Mouse (Mus musculus) heart, adult 2 months (tissue): ENCODE data around the gene Tbcc. TPM values are rescaled to one million over a fixed set of nuclear protein-coding genes. Genes with fewer than 3 reads are reported as not detected.

Experiments
- DNase-seq, 2 experiments: peaks; one replicate each; pipeline ENCODE4 v3.0.0; 2021
- H3K27ac ChIP-seq: fragments of 200-600 bp; 2 replicates; pipeline ENCODE4 v1.8.1; 2022
- H3K27me3 ChIP-seq: fragments of 200-500 bp; 2 replicates; pipeline ENCODE4 v1.6.1; 2012; ENCODE audit warnings: mild to moderate bottlenecking, low read length, inconsistent platforms, mixed read lengths; ENCODE audit not compliant: control insufficient read depth, insufficient read depth
- H3K36me3 ChIP-seq: fragments of 200-500 bp; 2 replicates; pipeline ENCODE4 v1.6.1; 2012; ENCODE audit warnings: low read length, inconsistent platforms; ENCODE audit not compliant: control insufficient read depth, insufficient read depth
- H3K4me1 ChIP-seq: fragments of 200-500 bp; 2 replicates; pipeline ENCODE4 v1.6.1; 2011; ENCODE audit warnings: low read length; ENCODE audit not compliant: control insufficient read depth, insufficient read depth
- H3K4me3 ChIP-seq: fragments of 200-600 bp; 2 replicates; pipeline ENCODE4 v1.8.1; 2022
- H3K79me2 ChIP-seq: fragments of 200-500 bp; replicated peaks from 2 replicates; pipeline ENCODE4 v1.6.1; 2012; ENCODE audit warnings: mild to moderate bottlenecking, inconsistent platforms, low read length, moderate library complexity, mixed read lengths; ENCODE audit not compliant: control insufficient read depth, insufficient read depth
- H3K9ac ChIP-seq: fragments of 200-500 bp; 2 replicates; pipeline ENCODE4 v1.6.1; 2012; ENCODE audit warnings: low read depth, mild to moderate bottlenecking, control low read depth, inconsistent platforms, low read length, mixed read lengths
- CTCF ChIP-seq: fragments of 200-600 bp; IDR thresholded peaks from 2 replicates; pipeline ENCODE4 v1.8.1; 2022; ENCODE audit warnings: antibody characterized with exemption, mild to moderate bottlenecking, moderate library complexity
- EP300 ChIP-seq: fragments of 200-500 bp; IDR thresholded peaks from 2 replicates; pipeline ENCODE4 v1.6.1; 2011; ENCODE audit warnings: low read depth, low read length, control low read depth; ENCODE audit not compliant: insufficient read depth
- POLR2A ChIP-seq: fragments of 200-500 bp; IDR thresholded peaks from 2 replicates; pipeline ENCODE4 v1.6.1; 2011; ENCODE audit warnings: mild to moderate bottlenecking, low read depth, low read length, control low read depth; ENCODE audit not compliant: insufficient read depth
- WGBS: fragments of 180-500 bp; shearing (Covaris S2); methylation state at CpG from one replicate; pipeline ENCODE4 v1.1.7; 2018; 5-methylcytosine and 5-hydroxymethylcytosine counted together
- intact Hi-C: fragments of 180-260 bp; cut with DNase I; formaldehyde crosslinking; loops from one replicate; pipeline ENCODE4 v1.15.1; 2025
- polyA plus RNA-seq: library from polyadenylated mRNA; depleted of rRNA; stranded (reverse); fragments of >200 nt; gene quantifications from 2 replicates; pipeline ENCODE4 v1.2.3, GENCODE M21; 2012; rRNA removed
- total RNA-seq, 2 experiments: library from RNA; stranded (reverse); gene quantifications; 2 replicates each; pipeline ENCODE4 v1.2.3; 2021

The Tbcc gene
- total and polyA plus RNA-seq, 3 experiments = 12.7 to 16.3 (median 16.3) TPM

- H3K27ac ChIP-seq = no peak overlapping the region
- H3K9ac ChIP-seq = no peak overlapping the region
- no peaks in the 10 kb centered on the region for H3K27me3 ChIP-seq
- H3K4me3 ChIP-seq = no peak overlapping the region
- H3K4me1 ChIP-seq = no peaks in the 10 kb centered on the region
- TF ChIP-seq EP300 = no peak
- intact Hi-C loops = no loop called here
- no peak for DNase-seq
- no peaks in the 10 kb centered on the region for H3K36me3 ChIP-seq
- 87% methylated on average over 5 of the region's 5 CpGs for WGBS
- H3K79me2 ChIP-seq = no peaks in the 10 kb centered on the region
Measured at GRCm38 (mm10) chr17:46932961-46933360, 42.5 kb downstream of the Tbcc start.

GRCm38 (mm10) chr17:46933557-46934348 is 43.3 kb downstream of the Tbcc start:
- Histone ChIP-seq H3K36me3 (no peaks in the 10 kb centered on the region), H3K9ac (no peak overlapping the region), H3K79me2 (no peaks in the 10 kb centered on the region), H3K4me3 (no peak overlapping the region), H3K27ac (no peak overlapping the region), H3K4me1 (no peaks in the 10 kb centered on the region), H3K27me3 (no peaks in the 10 kb centered on the region)
- DNase-seq = peak; percentile 41 to 62
- intact Hi-C loops = no loop called here
- no peak for TF ChIP-seq POLR2A
- peak; percentile 82 for TF ChIP-seq CTCF
- WGBS = 77% methylated on average over 19 of the region's 19 CpGs

GRCm38 (mm10) chr17:46940461-46940860 is 50.0 kb downstream of the Tbcc start:
- Histone ChIP-seq H3K79me2 (no peaks in the 10 kb centered on the region), H3K36me3 (no peaks in the 10 kb centered on the region), H3K4me1 (no peaks in the 10 kb centered on the region), H3K27me3 (no peaks in the 10 kb centered on the region), H3K27ac (no peak overlapping the region), H3K4me3 (no peak overlapping the region), H3K9ac (no peak overlapping the region)
- no peak for DNase-seq
- WGBS = 94% methylated on average over 8 of the region's 8 CpGs
- no peak for TF ChIP-seq CTCF
- no peak for TF ChIP-seq EP300
- no peak for TF ChIP-seq POLR2A
- intact Hi-C loops = no loop called here

Other genes starting within 250 kb of the Tbcc start
- gene Klc4, start 244.7 kb upstream of the Tbcc start, total RNA-seq = 10 to 100 TPM; 23.5 to 25.7 TPM
- gene Klc4, start 244.7 kb upstream of the Tbcc start, polyA plus RNA-seq = 20.9 and 22.3 TPM in 2 replicates
- 100 to 1,000 TPM; 112 to 132 TPM for gene Mrpl2, start 244.5 kb upstream of the Tbcc start, total RNA-seq
- 71.5 and 87.8 TPM in 2 replicates for gene Mrpl2, start 244.5 kb upstream of the Tbcc start, polyA plus RNA-seq
- 10 to 100 TPM; 16.8 to 18.4 TPM for gene Cul7, start 240.3 kb upstream of the Tbcc start, total RNA-seq
- 23.4 and 24.7 TPM in 2 replicates for gene Cul7, start 240.3 kb upstream of the Tbcc start, polyA plus RNA-seq
- gene Rrp36, start 216.3 kb upstream of the Tbcc start, total RNA-seq = 10 to 100 TPM; 10.7 to 11.3 TPM
- gene Rrp36, start 216.3 kb upstream of the Tbcc start, polyA plus RNA-seq = 19.4 and 24.3 TPM in 2 replicates
- 10 to 100 TPM; 45.4 to 50.3 TPM for gene Mea1, start 211.9 kb upstream of the Tbcc start, total RNA-seq
- 35.3 and 37.8 TPM in 2 replicates for gene Mea1, start 211.9 kb upstream of the Tbcc start, polyA plus RNA-seq
- gene Klhdc3, start 209.8 kb upstream of the Tbcc start, total RNA-seq = 10 to 100 TPM; 57.3 to 68.9 TPM
- 91.8 and 105 TPM in 2 replicates for gene Klhdc3, start 209.8 kb upstream of the Tbcc start, polyA plus RNA-seq
- 10 to 100 TPM; 28.1 to 32.0 TPM for gene Ppp2r5d, start 185.6 kb upstream of the Tbcc start, total RNA-seq
- 30.8 and 40.6 TPM in 2 replicates for gene Ppp2r5d, start 185.6 kb upstream of the Tbcc start, polyA plus RNA-seq
- 10 to 100 TPM; 33.4 to 36.5 TPM for gene Pex6, start 179.2 kb upstream of the Tbcc start, total RNA-seq
- gene Pex6, start 179.2 kb upstream of the Tbcc start, polyA plus RNA-seq = 33.7 and 34.1 TPM in 2 replicates
- 1 to 10 TPM; 2.8 to 4.4 TPM for gene Gnmt, start 161.5 kb upstream of the Tbcc start, total RNA-seq
- gene Gnmt, start 161.5 kb upstream of the Tbcc start, polyA plus RNA-seq = 3.3 and 5.1 TPM in 2 replicates
- 10 to 100 TPM; 19.8 to 21.5 TPM for gene Cnpy3, start 138.5 kb upstream of the Tbcc start, total RNA-seq
- 19.7 and 20.7 TPM in 2 replicates for gene Cnpy3, start 138.5 kb upstream of the Tbcc start, polyA plus RNA-seq
- gene Ptcra, start 127.0 kb upstream of the Tbcc start, total RNA-seq = not detected
- 0.08 and 0.12 TPM in 2 replicates for gene Ptcra, start 127.0 kb upstream of the Tbcc start, polyA plus RNA-seq
- 10 to 100 TPM; 22.6 to 30.4 TPM for gene 2310039H08Rik, start 118.0 kb upstream of the Tbcc start, total RNA-seq
- gene 2310039H08Rik, start 118.0 kb upstream of the Tbcc start, polyA plus RNA-seq = 43.6 and 45.4 TPM in 2 replicates
- gene Rpl7l1, start 108.0 kb upstream of the Tbcc start, total RNA-seq = 10 to 100 TPM; 54.0 TPM
- gene Rpl7l1, start 108.0 kb upstream of the Tbcc start, polyA plus RNA-seq = 19.4 and 41.8 TPM in 2 replicates
- gene Bicral, start 32.2 kb upstream of the Tbcc start, total RNA-seq = 10 to 100 TPM; 12.3 to 15.7 TPM
- gene Bicral, start 32.2 kb upstream of the Tbcc start, polyA plus RNA-seq = 7.4 and 9.6 TPM in 2 replicates
- not detected for gene Prph2, start 19.8 kb downstream of the Tbcc start, total RNA-seq
- not detected in 2 replicates for gene Prph2, start 19.8 kb downstream of the Tbcc start, polyA plus RNA-seq
- gene Ubr2, start 119.9 kb downstream of the Tbcc start, total RNA-seq = 10 to 100 TPM; 63.9 to 86.1 TPM
- gene Ubr2, start 119.9 kb downstream of the Tbcc start, polyA plus RNA-seq = 29.8 and 46.1 TPM in 2 replicates